Mouse (Mus musculus): ENCODE data around the gene Rpl27.

GRCm38 (mm10) chr11:101415306-101415705 lies 26.8 kb upstream of the Rpl27 start:
- TF ChIP-seq CTCF (IDR thresholded peaks at IDR 0.05; ENCODE audit: low read depth, low read length) (no peak), POLR2A (IDR thresholded peaks at IDR 0.05; ENCODE audit: extremely low read depth, insufficient read depth, low read length) (no peak)
